Mouse (Mus musculus) intestine, embryonic 14.5 days (tissue): ENCODE results near the gene Olfr615. TPM values are rescaled to one million over a fixed set of nuclear protein-coding genes. Genes with fewer than 3 reads are reported as not detected.

Experiments used
- ATAC-seq: fragments of 200-750 bp; cut with Nextera tagmentation; replicated peaks from 2 replicates; pipeline ENCODE4 v1.8.0; 2017; ENCODE audit warnings: low read depth, moderate number of reproducible peaks, moderate TSS enrichment, moderate library complexity; ENCODE audit not compliant: low FRiP score, low TSS enrichment
- DNase-seq: peaks from one replicate; pipeline ENCODE4 v3.0.0-alpha.2; 2018; ENCODE audit warnings: low spot score
- H3K27ac ChIP-seq: fragments of 300-500 bp; sonication (generic); 2 replicates; pipeline ENCODE4 v1.5.1; 2014; ENCODE audit warnings: low read depth, mild to moderate bottlenecking, control low read depth
- H3K27me3 ChIP-seq: fragments of 300-500 bp; sonication (generic); replicated peaks from 2 replicates; pipeline ENCODE4 v1.6.1; 2014; ENCODE audit warnings: low read length, control low read depth; ENCODE audit not compliant: control insufficient read depth, insufficient read depth
- H3K36me3 ChIP-seq: fragments of 300-500 bp; sonication (generic); 2 replicates; pipeline ENCODE4 v1.6.1; 2014; ENCODE audit warnings: low read length, control low read depth; ENCODE audit not compliant: control insufficient read depth, insufficient read depth
- H3K4me1 ChIP-seq: fragments of 300-500 bp; sonication (generic); replicated peaks from 2 replicates; pipeline ENCODE4 v1.6.1; 2014; ENCODE audit warnings: low read length, control low read depth, mixed read lengths; ENCODE audit not compliant: control insufficient read depth, insufficient read depth
- H3K4me2 ChIP-seq: fragments of 300-500 bp; sonication (generic); 2 replicates; pipeline ENCODE4 v1.6.1; 2014; ENCODE audit warnings: low read length
- H3K4me3 ChIP-seq: fragments of 300-500 bp; sonication (generic); 2 replicates; pipeline ENCODE4 v1.5.1; 2014; ENCODE audit warnings: low read depth, low read length, control low read depth, mixed read lengths
- H3K9ac ChIP-seq: fragments of 300-500 bp; sonication (generic); 2 replicates; pipeline ENCODE4 v1.6.1; 2014; ENCODE audit warnings: mild to moderate bottlenecking, low read length
- H3K9me3 ChIP-seq: fragments of 300-500 bp; sonication (generic); 2 replicates; pipeline ENCODE4 v1.6.1; 2016; ENCODE audit warnings: low read length, control low read depth; ENCODE audit not compliant: control insufficient read depth
- WGBS: fragments of 180-500 bp; shearing (Covaris S2); extraction: QIAGEN DNeasy Blood & Tissue Kit; methylation state at CpG from one replicate; pipeline ENCODE4 v1.1.7; 2014; 5-methylcytosine and 5-hydroxymethylcytosine counted together
- microRNA-seq: library from miRNA; unstranded; fragments of <30 nt; microRNA quantifications from one replicate; pipeline ENCODE4, GENCODE M21; 2016
- polyA plus RNA-seq: library from polyadenylated mRNA; unstranded; fragments of >200 nt; fragmentation: Nextera tagmentation; extraction: Ambion mirVana; gene quantifications from 2 replicates; pipeline ENCODE4 v1.2.1, GENCODE M21; 2014

Gene Olfr615
- polyA plus RNA-seq, 1 experiment from 2014 or later = not detected

DNA sequence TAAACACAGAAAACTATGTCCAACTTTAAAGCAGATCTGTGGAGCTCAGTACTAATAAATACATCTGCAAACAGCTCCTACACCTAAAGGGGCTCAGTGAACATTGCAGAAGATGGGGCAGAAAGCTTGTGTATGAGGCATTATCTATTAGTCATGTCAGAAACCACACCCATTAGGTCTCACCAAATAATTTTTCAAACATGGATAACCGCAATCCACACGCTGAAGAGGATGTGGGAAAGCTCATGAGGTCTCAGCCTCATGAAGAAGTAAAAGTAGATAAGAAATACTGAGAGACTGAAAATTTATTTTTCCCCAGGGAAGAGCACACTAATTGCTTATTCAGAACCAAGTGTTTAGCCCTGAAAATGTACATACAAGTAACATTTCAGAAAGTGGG is 51.5 kb downstream of the Olfr615 start:
- H3K27me3 ChIP-seq = no peaks in the 10 kb centered on the region

DNA sequence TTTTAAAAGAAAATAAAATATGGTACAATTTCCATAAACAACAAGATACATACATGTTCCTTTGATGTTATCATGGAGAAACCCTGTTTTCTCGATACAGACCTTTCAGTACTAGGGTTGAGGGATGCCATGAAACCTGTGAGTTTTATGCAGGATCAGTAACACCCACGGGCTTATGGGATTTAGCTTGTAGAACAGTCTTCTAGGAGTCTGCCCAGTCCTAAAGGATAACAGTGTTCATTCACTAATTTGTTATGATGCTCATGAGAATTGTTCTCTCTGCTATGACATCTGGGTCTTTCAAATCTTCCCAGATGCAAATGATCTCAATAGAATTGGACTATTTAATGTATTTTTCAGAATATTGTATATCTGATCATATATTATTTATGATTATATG is 56.6 kb downstream of the Olfr615 start, which contains the start of gene Olfr620:
Gene Olfr620 (minus strand): TSS at position 101 of the 400 bp plus-strand sequence.
- H3K27me3 ChIP-seq = no peaks in the 10 kb centered on the region
- no peak within 1 kb of the TSS for H3K4me2 ChIP-seq
- ATAC-seq (no peak), DNase-seq (no peak)
- no peaks in the 10 kb centered on the region for H3K4me1 ChIP-seq
- no peak within 1 kb of the TSS for H3K4me3 ChIP-seq
- H3K27ac ChIP-seq = no peak within 1 kb of the TSS
- H3K9ac ChIP-seq = no peak within 1 kb of the TSS
- H3K9me3 ChIP-seq = no peaks in the 10 kb centered on the region
- no peaks in the 10 kb centered on the region for H3K36me3 ChIP-seq
- 80% methylated on average over 2 of the region's 2 CpGs for WGBS

More for the DNA sequence above, 51.5 kb downstream of the Olfr615 start:
- Histone ChIP-seq H3K9me3 (no peaks in the 10 kb centered on the region), H3K27ac (no peak overlapping the region), H3K9ac (no peak overlapping the region), H3K36me3 (no peaks in the 10 kb centered on the region), H3K4me1 (no peaks in the 10 kb centered on the region), H3K4me2 (no peak overlapping the region), H3K4me3 (no peak overlapping the region)
- DNase-seq (no peak), ATAC-seq (no peak)
- 74% methylated on average over 2 of the region's 2 CpGs for WGBS

Small RNAs within 50 kb of the gene (microRNA-seq; reads per million reads assigned to microRNA genes)
- gene Gm26506 = not detected

Other genes with a start within 250 kb of the Olfr615 start
- gene Olfr597, start 239.8 kb upstream of the Olfr615 start, polyA plus RNA-seq = not detected in 2 replicates
- not detected in 2 replicates for gene Olfr598, start 232.5 kb upstream of the Olfr615 start, polyA plus RNA-seq
- gene Olfr599, start 220.2 kb upstream of the Olfr615 start, polyA plus RNA-seq = not detected in 2 replicates
- gene Olfr600, start 206.4 kb upstream of the Olfr615 start, polyA plus RNA-seq = not detected in 2 replicates
- gene Olfr601, start 193.4 kb upstream of the Olfr615 start, polyA plus RNA-seq = not detected in 2 replicates
- not detected in 2 replicates for gene Olfr603, start 169.9 kb upstream of the Olfr615 start, polyA plus RNA-seq
- not detected in 2 replicates for gene Usp17lc, start 141.0 kb upstream of the Olfr615 start, polyA plus RNA-seq
- not detected in 2 replicates for gene Olfr605, start 110.6 kb upstream of the Olfr615 start, polyA plus RNA-seq
- not detected in 2 replicates for gene Olfr606, start 107.0 kb upstream of the Olfr615 start, polyA plus RNA-seq
- not detected in 2 replicates for gene Olfr607, start 91.9 kb upstream of the Olfr615 start, polyA plus RNA-seq
- gene Olfr608, start 86.2 kb upstream of the Olfr615 start, polyA plus RNA-seq = not detected in 2 replicates
- gene Olfr609, start 58.0 kb upstream of the Olfr615 start, polyA plus RNA-seq = not detected in 2 replicates
- gene Olfr610, start 44.0 kb upstream of the Olfr615 start, polyA plus RNA-seq = not detected in 2 replicates
- not detected in 2 replicates for gene Olfr611, start 35.2 kb upstream of the Olfr615 start, polyA plus RNA-seq
- not detected in 2 replicates for gene Olfr612, start 13.4 kb upstream of the Olfr615 start, polyA plus RNA-seq
- gene Olfr613, start 8.0 kb upstream of the Olfr615 start, polyA plus RNA-seq = not detected in 2 replicates
- gene Olfr616, start 13.1 kb downstream of the Olfr615 start, polyA plus RNA-seq = not detected in 2 replicates
- not detected in 2 replicates for gene Olfr617, start 17.0 kb downstream of the Olfr615 start, polyA plus RNA-seq
- not detected in 2 replicates for gene Olfr618, start 34.0 kb downstream of the Olfr615 start, polyA plus RNA-seq
- not detected in 2 replicates for gene Olfr619, start 44.5 kb downstream of the Olfr615 start, polyA plus RNA-seq
- gene Olfr620, start 56.5 kb downstream of the Olfr615 start, polyA plus RNA-seq = not detected in 2 replicates
- gene Olfr622, start 86.6 kb downstream of the Olfr615 start, polyA plus RNA-seq = not detected in 2 replicates
- not detected in 2 replicates for gene Olfr623, start 107.6 kb downstream of the Olfr615 start, polyA plus RNA-seq
- 0.03 TPM in 1 of 2 replicates, not detected in the other for gene Olfr624, start 115.1 kb downstream of the Olfr615 start, polyA plus RNA-seq
- not detected in 2 replicates for gene Olfr625-ps1, start 126.6 kb downstream of the Olfr615 start, polyA plus RNA-seq
- gene Olfr243, start 158.6 kb downstream of the Olfr615 start, polyA plus RNA-seq = not detected in 2 replicates
- gene Olfr628, start 174.3 kb downstream of the Olfr615 start, polyA plus RNA-seq = not detected in 2 replicates
- not detected in 2 replicates for gene Olfr629, start 188.9 kb downstream of the Olfr615 start, polyA plus RNA-seq
- not detected in 2 replicates for gene Olfr630, start 201.3 kb downstream of the Olfr615 start, polyA plus RNA-seq
- gene Olfr69, start 215.5 kb downstream of the Olfr615 start, polyA plus RNA-seq = not detected in 2 replicates
- not detected in 2 replicates for gene Olfr68, start 223.6 kb downstream of the Olfr615 start, polyA plus RNA-seq
- gene Olfr67, start 235.7 kb downstream of the Olfr615 start, polyA plus RNA-seq = not detected in 2 replicates